In genomic region chr17:67390851-67391250, GRCm38 (mm10) we compare ENCODE assay signal across 16 mouse cellular contexts. TPM values are rescaled to one million over a fixed set of nuclear protein-coding genes. Genes with fewer than 3 reads are reported as not detected.
DNase-seq lines count a peak whose midpoint lies in the region; ATAC-seq lines count a peak whose summit lies in the region.
"Had no signal": no experiment of that assay in that cellular context is flagged by ENCODE, and none has a peak within 500 bp of the region (broad histone marks: within the 10 kb centered on the region; RNA-seq: fewer than 3 reads in every experiment).

No protein-coding gene starts in this region.

- H3K9ac ChIP-seq in intestine, embryonic 15.5 days = no peak overlapping the region
- no peak overlapping the region for H3K9ac ChIP-seq in intestine, embryonic 16.5 days (ENCODE audit: low read depth, low read length)
- H3K9ac ChIP-seq in heart, embryonic 15.5 days = no peak overlapping the region
- H3K9ac ChIP-seq: embryonic facial prominence, embryonic 13.5 days; limb, embryonic 15.5 days; lung, embryonic 14.5 days; neural tube, embryonic 12.5 days had no signal

- peak; percentile 58 for DNase-seq in adrenal gland, adult 2 months
- DNase-seq in adrenal gland, postnatal 36 days = peak; percentile 36 to 55
- no peak for DNase-seq in thymus, postnatal 36 days
- DNase-seq: cerebellum, adult 18-20 months; gastrocnemius, postnatal 36 days; lung, embryonic 14.5 days had no signal

- no peak overlapping the region for H3K4me2 ChIP-seq in intestine, embryonic 15.5 days (replicated peaks)
- no peak overlapping the region for H3K4me2 ChIP-seq in intestine, embryonic 16.5 days (ENCODE audit: low read depth, low read length)
- H3K4me2 ChIP-seq in heart, embryonic 15.5 days = no peak overlapping the region
- H3K4me2 ChIP-seq: embryonic facial prominence, embryonic 13.5 days; limb, embryonic 15.5 days; lung, embryonic 14.5 days; neural tube, embryonic 12.5 days had no signal

- H3K27ac ChIP-seq in intestine, embryonic 15.5 days = no peak overlapping the region
- H3K27ac ChIP-seq in intestine, embryonic 16.5 days (ENCODE audit: low read length) = no peak overlapping the region
- H3K27ac ChIP-seq in heart, embryonic 15.5 days = no peak overlapping the region
- H3K27ac ChIP-seq: embryonic facial prominence, embryonic 13.5 days; hindbrain, embryonic 10.5 days; kidney, postnatal 0 days; layer of hippocampus, adult 2 months; limb, embryonic 15.5 days; neural tube, embryonic 12.5 days had no signal

- ATAC-seq in intestine, embryonic 15.5 days = 0 out of 2 replicates have a peak, but pooled peaks have one; percentile 23
- ATAC-seq in intestine, embryonic 16.5 days = no peak
- ATAC-seq in heart, embryonic 15.5 days (replicated peaks; ENCODE audit: insufficient number of reproducible peaks, insufficient read depth, low FRiP score, low read depth) = 0 out of 2 replicates have a peak, but pooled peaks have one; percentile 58
- no peak for ATAC-seq in megakaryocyte progenitor cell, adult 5-6 weeks (replicated peaks; ENCODE audit: poor library complexity)

- H3K4me1 ChIP-seq in intestine, embryonic 15.5 days (replicated peaks) = no peaks in the 10 kb centered on the region
- no peaks in the 10 kb centered on the region for H3K4me1 ChIP-seq in intestine, embryonic 16.5 days (ENCODE audit: control insufficient read depth, insufficient read depth, low read length)
- 0 out of 2 replicates have a peak, but pooled peaks cover 2% of the 10 kb centered on the region for H3K4me1 ChIP-seq in heart, embryonic 15.5 days (replicated peaks)
- H3K4me1 ChIP-seq: embryonic facial prominence, embryonic 13.5 days; limb, embryonic 15.5 days; neural tube, embryonic 12.5 days had no signal

- no peaks in the 10 kb centered on the region for H3K27me3 ChIP-seq in intestine, embryonic 15.5 days (replicated peaks)
- H3K27me3 ChIP-seq in intestine, embryonic 16.5 days (replicated peaks; ENCODE audit: control insufficient read depth, insufficient read depth, low read length) = no peaks in the 10 kb centered on the region
- H3K27me3 ChIP-seq in heart, embryonic 15.5 days = no peaks in the 10 kb centered on the region
- H3K27me3 ChIP-seq: embryonic facial prominence, embryonic 13.5 days; limb, embryonic 15.5 days; neural tube, embryonic 12.5 days had no signal

- no peak overlapping the region for H3K4me3 ChIP-seq in intestine, embryonic 15.5 days (replicated peaks)
- no peak overlapping the region for H3K4me3 ChIP-seq in intestine, embryonic 16.5 days (ENCODE audit: low read length)
- no peak overlapping the region for H3K4me3 ChIP-seq in heart, embryonic 15.5 days
- H3K4me3 ChIP-seq: embryonic facial prominence, embryonic 13.5 days; hindbrain, embryonic 10.5 days; layer of hippocampus, adult 2 months; limb, embryonic 15.5 days; neural tube, embryonic 12.5 days had no signal

- H3K9me3 ChIP-seq in intestine, embryonic 15.5 days = no peaks in the 10 kb centered on the region
- H3K9me3 ChIP-seq in intestine, embryonic 16.5 days (ENCODE audit: control insufficient read depth, low read length) = no peaks in the 10 kb centered on the region
- no peaks in the 10 kb centered on the region for H3K9me3 ChIP-seq in heart, embryonic 15.5 days (replicated peaks)
- H3K9me3 ChIP-seq: embryonic facial prominence, embryonic 13.5 days; hindbrain, embryonic 10.5 days; limb, embryonic 15.5 days; neural tube, embryonic 12.5 days had no signal

- no peaks in the 10 kb centered on the region for H3K36me3 ChIP-seq in intestine, embryonic 15.5 days
- no peaks in the 10 kb centered on the region for H3K36me3 ChIP-seq in intestine, embryonic 16.5 days (ENCODE audit: control insufficient read depth, insufficient read depth, low read length)
- H3K36me3 ChIP-seq in heart, embryonic 15.5 days = no peaks in the 10 kb centered on the region
- H3K36me3 ChIP-seq: embryonic facial prominence, embryonic 13.5 days; hindbrain, embryonic 10.5 days; limb, embryonic 15.5 days; neural tube, embryonic 12.5 days had no signal

- 22% methylated on average over 5 of the region's 5 CpGs for WGBS in intestine, embryonic 15.5 days
- 29% methylated on average over 5 of the region's 5 CpGs for WGBS in intestine, embryonic 16.5 days
- WGBS in heart, embryonic 15.5 days = 28% methylated on average over 5 of the region's 5 CpGs

RNA-seq across cellular contexts. Expression of gene Ptprm, which starts 36.6 kb away (rescaled TPM):
- polyA plus RNA-seq in intestine, embryonic 15.5 days (2015; fragmentation: Nextera tagmentation; extraction: Ambion mirVana) = 11.2 and 11.9 TPM in 2 replicates
- polyA plus RNA-seq in intestine, embryonic 16.5 days (2015; fragmentation: Nextera tagmentation; extraction: Ambion mirVana) = 7.0 and 8.5 TPM in 2 replicates
- 10 to 100 TPM; 27.8 to 33.3 TPM for total RNA-seq in adrenal gland, adult 2 months (2021)
- 7.2 and 8.6 TPM in 2 replicates for polyA plus RNA-seq in adrenal gland, adult 2 months (2012; rRNA removed)
- total RNA-seq in adrenal gland, postnatal 36 days (2021) = 10 to 100 TPM; 29.3 to 34.4 TPM
- 15.8 and 16.5 TPM in 2 replicates for polyA plus RNA-seq in heart, embryonic 15.5 days (2015; fragmentation: Nextera tagmentation; extraction: Ambion mirVana)
- 0.22 TPM in 2 replicates for total RNA-seq in megakaryocyte progenitor cell, adult 5-6 weeks (2015)
- total RNA-seq in megakaryocyte progenitor cell, adult 5-6 weeks (2017) = not detected in 2 replicates

Comparison
In these comparisons a context has a peak if more than half of its experiments do, and no peak if none do; other contexts are left out.
1. ATAC-seq: peak in intestine, embryonic 15.5 days (single experiment) and heart, embryonic 15.5 days (single experiment); none in intestine, embryonic 16.5 days (single experiment) and megakaryocyte progenitor cell, adult 5-6 weeks (single experiment).
2. DNase-seq: peak in adrenal gland, adult 2 months (single experiment) and adrenal gland, postnatal 36 days (2 of 2); none in thymus, postnatal 36 days (0 of 2).